Mouse (Mus musculus): ENCODE results near the gene Tyrobp. TPM values are rescaled to one million over a fixed set of nuclear protein-coding genes. Genes with fewer than 3 reads are reported as not detected.

Tyrobp gene
- total and polyA plus RNA-seq, 3 experiments = 12.5 to 92.7 (median 12.9) TPM

DNA sequence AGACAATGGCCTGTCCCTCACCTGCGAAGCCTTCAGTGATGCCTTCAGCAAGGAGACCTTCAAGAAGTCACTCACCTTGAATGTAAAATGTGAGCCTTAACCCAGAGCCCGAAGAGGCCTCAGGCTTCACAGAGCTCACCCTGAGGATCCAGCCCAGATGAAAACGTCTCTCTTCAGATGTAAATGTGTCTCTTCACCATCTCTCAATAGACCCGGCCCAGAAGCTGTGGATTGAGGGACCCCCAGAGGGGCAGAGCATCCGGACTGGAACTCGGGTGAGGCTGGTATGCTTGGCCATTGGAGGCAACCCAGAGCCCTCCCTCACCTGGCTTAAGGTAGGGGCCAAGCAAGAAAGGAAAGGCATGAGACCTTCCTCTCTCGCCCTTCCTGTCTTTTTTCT lies 50.0 kb downstream of the Tyrobp start:
- Histone ChIP-seq H3K27me3 (ENCODE audit: insufficient read depth, low read length) (peaks cover 13% of the 10 kb centered on the region; the same call in 1 of the 2 replicates), H3K9me3 (replicated peaks) (no peaks in the 10 kb centered on the region), H3K36me3 (replicated peaks) (no peaks in the 10 kb centered on the region), H3K4me1 (ENCODE audit: insufficient read depth, low read depth, low read length) (no peaks in the 10 kb centered on the region), H3K4me3 (ENCODE audit: low read depth, low read length) (no peak overlapping the region)
- no peak for ATAC-seq (ENCODE audit: extremely low read depth, insufficient number of reproducible peaks, low FRiP score, poor library complexity, severe bottlenecking)
- no peak for TF ChIP-seq POLR2AphosphoS5 (IDR thresholded peaks at IDR 0.05; ENCODE audit: insufficient replicate concordance, low read depth, low read length)
- TF ChIP-seq GATA1 (IDR thresholded peaks at IDR 0.05; ENCODE audit: borderline replicate concordance, low read length) = no peak
- TF ChIP-seq GATA2 (IDR thresholded peaks at IDR 0.05; ENCODE audit: borderline replicate concordance, low read depth, low read length) = no peak
- TF ChIP-seq CTCF (IDR thresholded peaks at IDR 0.05; ENCODE audit: low read depth, low read length) = no peak
- TF ChIP-seq TAL1 (conservative IDR thresholded peaks at IDR 0.05; ENCODE audit: low read depth, low read length) = no peak
- no peak for DNase-seq (ENCODE audit: low spot score)

GRCm38 (mm10) chr7:30463996-30464395 lies 50.4 kb downstream of the Tyrobp start:
- no peak for DNase-seq (ENCODE audit: low spot score)
- H3K27me3 ChIP-seq (ENCODE audit: insufficient read depth, low read length) = peaks cover 13% of the 10 kb centered on the region; the same call in 1 of the 2 replicates

DNA sequence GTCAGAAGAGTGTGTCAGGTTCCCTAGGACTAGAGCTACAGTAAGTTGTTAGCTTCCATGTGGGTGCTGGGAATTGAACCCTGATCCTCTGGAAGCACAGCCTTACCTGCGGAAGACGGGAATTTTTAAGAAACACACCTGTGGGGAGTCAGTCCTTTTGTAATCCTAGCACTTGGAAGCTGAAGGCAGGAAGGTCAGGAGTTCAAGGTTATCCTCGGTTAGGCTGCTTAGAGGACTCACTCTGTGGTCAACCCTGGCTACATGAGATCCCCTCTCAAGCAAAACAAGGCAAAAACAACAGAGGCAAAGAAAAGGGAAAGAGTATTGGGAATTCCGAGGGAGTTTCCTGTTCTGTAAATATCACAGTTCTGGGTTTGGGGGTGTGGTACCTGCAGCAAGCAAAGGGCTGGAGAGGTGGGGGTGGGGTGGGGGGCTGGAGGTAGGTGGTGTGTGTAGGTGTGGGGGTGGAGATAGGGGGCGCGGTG lies 51.3 kb downstream of the Tyrobp start:
- no peak for DNase-seq (ENCODE audit: low spot score)
- H3K27me3 ChIP-seq (ENCODE audit: insufficient read depth, low read length) = peaks cover 11% of the 10 kb centered on the region; the same call in 1 of the 2 replicates

More at GRCm38 (mm10) chr7:30463996-30464395, 50.4 kb downstream of the Tyrobp start:
- TF ChIP-seq GATA1 (IDR thresholded peaks at IDR 0.05; ENCODE audit: borderline replicate concordance, low read length) = no peak
- TF ChIP-seq CTCF (IDR thresholded peaks at IDR 0.05; ENCODE audit: low read depth, low read length) = no peak
- TF ChIP-seq POLR2AphosphoS5 (IDR thresholded peaks at IDR 0.05; ENCODE audit: insufficient replicate concordance, low read depth, low read length) = no peak
- TF ChIP-seq TAL1 (conservative IDR thresholded peaks at IDR 0.05; ENCODE audit: low read depth, low read length) = no peak
- Histone ChIP-seq H3K4me1 (ENCODE audit: insufficient read depth, low read depth, low read length) (no peaks in the 10 kb centered on the region), H3K4me3 (ENCODE audit: low read depth, low read length) (no peak overlapping the region), H3K36me3 (replicated peaks) (no peaks in the 10 kb centered on the region), H3K9me3 (replicated peaks) (no peaks in the 10 kb centered on the region)
- ATAC-seq (ENCODE audit: extremely low read depth, insufficient number of reproducible peaks, low FRiP score, poor library complexity, severe bottlenecking) = no peak

More for the DNA sequence above, 51.3 kb downstream of the Tyrobp start:
- no peak for ATAC-seq (ENCODE audit: extremely low read depth, insufficient number of reproducible peaks, low FRiP score, poor library complexity, severe bottlenecking)
- Histone ChIP-seq H3K36me3 (replicated peaks) (no peaks in the 10 kb centered on the region), H3K4me1 (ENCODE audit: insufficient read depth, low read depth, low read length) (no peaks in the 10 kb centered on the region), H3K9me3 (replicated peaks) (no peaks in the 10 kb centered on the region), H3K4me3 (ENCODE audit: low read depth, low read length) (no peak overlapping the region)
- no peak for TF ChIP-seq POLR2AphosphoS5 (IDR thresholded peaks at IDR 0.05; ENCODE audit: insufficient replicate concordance, low read depth, low read length)
- TF ChIP-seq TAL1 (conservative IDR thresholded peaks at IDR 0.05; ENCODE audit: low read depth, low read length) = no peak
- no peak for TF ChIP-seq GATA2 (IDR thresholded peaks at IDR 0.05; ENCODE audit: borderline replicate concordance, low read depth, low read length)
- no peak for TF ChIP-seq CTCF (IDR thresholded peaks at IDR 0.05; ENCODE audit: low read depth, low read length)
- no peak for TF ChIP-seq GATA1 (IDR thresholded peaks at IDR 0.05; ENCODE audit: borderline replicate concordance, low read length)

Other genes with a start within 250 kb of the Tyrobp start
Only the 20 nearest of the 34 such genes appear.
- gene Thap8, start 133.7 kb upstream of the Tyrobp start, total RNA-seq (2014; fragmentation: Nextera tagmentation) = 1.4 and 2.2 TPM in 2 replicates
- gene Thap8, start 133.7 kb upstream of the Tyrobp start, total RNA-seq (2017) = 0.64 and 1.1 TPM in 2 replicates
- 0.10 TPM in 1 of 2 replicates, not detected in the other for gene Thap8, start 133.7 kb upstream of the Tyrobp start, polyA plus RNA-seq (2012)
- 16.5 and 57.9 TPM in 2 replicates for gene Wdr62, start 133.3 kb upstream of the Tyrobp start, total RNA-seq (2014; fragmentation: Nextera tagmentation)
- gene Wdr62, start 133.3 kb upstream of the Tyrobp start, total RNA-seq (2017) = 7.0 and 8.2 TPM in 2 replicates
- gene Wdr62, start 133.3 kb upstream of the Tyrobp start, polyA plus RNA-seq (2012) = 40.3 and 59.1 TPM in 2 replicates
- gene Clip3, start 122.0 kb upstream of the Tyrobp start, total RNA-seq (2014; fragmentation: Nextera tagmentation) = not detected in 2 replicates
- 0.33 TPM in 1 of 2 replicates, not detected in the other for gene Clip3, start 122.0 kb upstream of the Tyrobp start, total RNA-seq (2017)
- gene Clip3, start 122.0 kb upstream of the Tyrobp start, polyA plus RNA-seq (2012) = not detected in 2 replicates
- 17.2 and 22.1 TPM in 2 replicates for gene Alkbh6, start 105.0 kb upstream of the Tyrobp start, total RNA-seq (2014; fragmentation: Nextera tagmentation)
- gene Alkbh6, start 105.0 kb upstream of the Tyrobp start, total RNA-seq (2017) = 18.5 and 24.1 TPM in 2 replicates
- 44.2 and 52.2 TPM in 2 replicates for gene Alkbh6, start 105.0 kb upstream of the Tyrobp start, polyA plus RNA-seq (2012)
- gene Syne4, start 99.0 kb upstream of the Tyrobp start, total RNA-seq (2014; fragmentation: Nextera tagmentation) = 2.1 and 5.4 TPM in 2 replicates
- gene Syne4, start 99.0 kb upstream of the Tyrobp start, total RNA-seq (2017) = 1.0 and 2.6 TPM in 2 replicates
- 2.8 and 4.0 TPM in 2 replicates for gene Syne4, start 99.0 kb upstream of the Tyrobp start, polyA plus RNA-seq (2012)
- gene E130208F15Rik, start 92.0 kb upstream of the Tyrobp start, total RNA-seq (2014; fragmentation: Nextera tagmentation) = 1.3 and 1.6 TPM in 2 replicates
- gene E130208F15Rik, start 92.0 kb upstream of the Tyrobp start, total RNA-seq (2017) = 2.3 and 2.4 TPM in 2 replicates
- 0.49 and 0.85 TPM in 2 replicates for gene E130208F15Rik, start 92.0 kb upstream of the Tyrobp start, polyA plus RNA-seq (2012)
- gene Sdhaf1, start 89.9 kb upstream of the Tyrobp start, total RNA-seq (2014; fragmentation: Nextera tagmentation) = 4.1 and 4.3 TPM in 2 replicates
- 8.9 and 11.4 TPM in 2 replicates for gene Sdhaf1, start 89.9 kb upstream of the Tyrobp start, total RNA-seq (2017)
- gene Sdhaf1, start 89.9 kb upstream of the Tyrobp start, polyA plus RNA-seq (2012) = 9.2 and 11.7 TPM in 2 replicates
- not detected in 2 replicates for gene Lrfn3, start 51.0 kb upstream of the Tyrobp start, total RNA-seq (2014; fragmentation: Nextera tagmentation)
- gene Lrfn3, start 51.0 kb upstream of the Tyrobp start, total RNA-seq (2017) = 0.11 and 0.12 TPM in 2 replicates
- gene Lrfn3, start 51.0 kb upstream of the Tyrobp start, polyA plus RNA-seq (2012) = not detected in 2 replicates
- gene Hcst, start 6.1 kb downstream of the Tyrobp start, total RNA-seq (2014; fragmentation: Nextera tagmentation) = not detected in 2 replicates
- 2.6 and 3.1 TPM in 2 replicates for gene Hcst, start 6.1 kb downstream of the Tyrobp start, total RNA-seq (2017)
- gene Hcst, start 6.1 kb downstream of the Tyrobp start, polyA plus RNA-seq (2012) = 0.25 and 0.55 TPM in 2 replicates
- 3.0 and 4.5 TPM in 2 replicates for gene Nfkbid, start 8.0 kb downstream of the Tyrobp start, total RNA-seq (2014; fragmentation: Nextera tagmentation)
- 0.98 and 2.1 TPM in 2 replicates for gene Nfkbid, start 8.0 kb downstream of the Tyrobp start, total RNA-seq (2017)
- 4.8 TPM in 2 replicates for gene Nfkbid, start 8.0 kb downstream of the Tyrobp start, polyA plus RNA-seq (2012)
- gene Aplp1, start 31.8 kb downstream of the Tyrobp start, total RNA-seq (2014; fragmentation: Nextera tagmentation) = not detected in 2 replicates
- 0.49 TPM in 1 of 2 replicates, not detected in the other for gene Aplp1, start 31.8 kb downstream of the Tyrobp start, total RNA-seq (2017)
- not detected in 2 replicates for gene Aplp1, start 31.8 kb downstream of the Tyrobp start, polyA plus RNA-seq (2012)
- not detected in 2 replicates for gene Kirrel2, start 43.9 kb downstream of the Tyrobp start, total RNA-seq (2014; fragmentation: Nextera tagmentation)
- gene Kirrel2, start 43.9 kb downstream of the Tyrobp start, total RNA-seq (2017) = 0.35 TPM in 1 of 2 replicates, not detected in the other
- gene Kirrel2, start 43.9 kb downstream of the Tyrobp start, polyA plus RNA-seq (2012) = not detected in 2 replicates
- not detected in 2 replicates for gene Nphs1, start 44.6 kb downstream of the Tyrobp start, total RNA-seq (2014; fragmentation: Nextera tagmentation)
- 0.11 TPM in 1 of 2 replicates, not detected in the other for gene Nphs1, start 44.6 kb downstream of the Tyrobp start, total RNA-seq (2017)
- not detected in 2 replicates for gene Nphs1, start 44.6 kb downstream of the Tyrobp start, polyA plus RNA-seq (2012)
- not detected in 2 replicates for gene Prodh2, start 79.9 kb downstream of the Tyrobp start, total RNA-seq (2014; fragmentation: Nextera tagmentation)
- gene Prodh2, start 79.9 kb downstream of the Tyrobp start, total RNA-seq (2017) = not detected in 2 replicates
- not detected in 2 replicates for gene Prodh2, start 79.9 kb downstream of the Tyrobp start, polyA plus RNA-seq (2012)
- 13.3 and 16.5 TPM in 2 replicates for gene Arhgap33, start 121.3 kb downstream of the Tyrobp start, total RNA-seq (2014; fragmentation: Nextera tagmentation)
- 5.0 and 5.3 TPM in 2 replicates for gene Arhgap33, start 121.3 kb downstream of the Tyrobp start, total RNA-seq (2017)
- gene Arhgap33, start 121.3 kb downstream of the Tyrobp start, polyA plus RNA-seq (2012) = 40.3 and 51.4 TPM in 2 replicates
- gene Hspb6, start 138.4 kb downstream of the Tyrobp start, total RNA-seq (2014; fragmentation: Nextera tagmentation) = 27.1 and 32.8 TPM in 2 replicates
- 3.9 and 4.9 TPM in 2 replicates for gene Hspb6, start 138.4 kb downstream of the Tyrobp start, total RNA-seq (2017)
- gene Hspb6, start 138.4 kb downstream of the Tyrobp start, polyA plus RNA-seq (2012) = 11.2 and 12.1 TPM in 2 replicates
- 18.6 and 20.2 TPM in 2 replicates for gene Proser3, start 138.5 kb downstream of the Tyrobp start, total RNA-seq (2014; fragmentation: Nextera tagmentation)
- 4.2 and 7.4 TPM in 2 replicates for gene Proser3, start 138.5 kb downstream of the Tyrobp start, total RNA-seq (2017)
- gene Proser3, start 138.5 kb downstream of the Tyrobp start, polyA plus RNA-seq (2012) = 19.7 and 20.5 TPM in 2 replicates
- 82.7 and 119 TPM in 2 replicates for gene Lin37, start 146.1 kb downstream of the Tyrobp start, total RNA-seq (2014; fragmentation: Nextera tagmentation)
- 20.4 and 24.9 TPM in 2 replicates for gene Lin37, start 146.1 kb downstream of the Tyrobp start, total RNA-seq (2017)
- 66.7 and 78.0 TPM in 2 replicates for gene Lin37, start 146.1 kb downstream of the Tyrobp start, polyA plus RNA-seq (2012)
- gene U2af1l4, start 149.5 kb downstream of the Tyrobp start, total RNA-seq (2014; fragmentation: Nextera tagmentation) = 16.1 and 42.5 TPM in 2 replicates
- gene U2af1l4, start 149.5 kb downstream of the Tyrobp start, total RNA-seq (2017) = 62.9 and 74.1 TPM in 2 replicates
- gene U2af1l4, start 149.5 kb downstream of the Tyrobp start, polyA plus RNA-seq (2012) = 47.3 and 71.2 TPM in 2 replicates
- 3.9 and 4.4 TPM in 2 replicates for gene Gm49396, start 149.6 kb downstream of the Tyrobp start, total RNA-seq (2014; fragmentation: Nextera tagmentation)
- 4.7 and 5.8 TPM in 2 replicates for gene Gm49396, start 149.6 kb downstream of the Tyrobp start, total RNA-seq (2017)
- gene Gm49396, start 149.6 kb downstream of the Tyrobp start, polyA plus RNA-seq (2012) = 2.5 and 2.6 TPM in 2 replicates

All from G1E (cell line).